Mouse (Mus musculus) midbrain, embryonic 12.5 days (tissue): ENCODE data around the gene Polr2a. TPM values are rescaled to one million over a fixed set of nuclear protein-coding genes. Genes with fewer than 3 reads are reported as not detected.
"Not testable (repeated sequence)": the region's sequence is repeated elsewhere in the genome, so short reads cannot be mapped to it uniquely, and the experiment has no call there.

Experiments used
- ATAC-seq: fragments of 200-750 bp; cut with Nextera tagmentation; 2 replicates; pipeline ENCODE4 v1.8.0; 2017; ENCODE audit warnings: low read depth, moderate TSS enrichment, moderate library complexity; ENCODE audit not compliant: low FRiP score
- H3K27ac ChIP-seq: fragments of 300-500 bp; sonication (generic); replicated peaks from 2 replicates; pipeline ENCODE4 v1.5.1; 2016; ENCODE audit warnings: mild to moderate bottlenecking
- H3K27me3 ChIP-seq: fragments of 300-500 bp; sonication (generic); 2 replicates; pipeline ENCODE4 v1.6.1; 2016; ENCODE audit warnings: mild to moderate bottlenecking
- H3K36me3 ChIP-seq: fragments of 300-500 bp; sonication (generic); 2 replicates; pipeline ENCODE4 v1.6.1; 2016
- H3K4me1 ChIP-seq: fragments of 300-500 bp; sonication (generic); 2 replicates; pipeline ENCODE4 v1.6.1; 2016
- H3K4me2 ChIP-seq: fragments of 300-500 bp; sonication (generic); replicated peaks from 2 replicates; pipeline ENCODE4 v1.6.1; 2016; ENCODE audit warnings: mild to moderate bottlenecking, moderate library complexity
- H3K4me3 ChIP-seq: fragments of 300-500 bp; sonication (generic); 2 replicates; pipeline ENCODE4 v1.5.1; 2016; ENCODE audit warnings: mild to moderate bottlenecking
- H3K9ac ChIP-seq: fragments of 300-500 bp; sonication (generic); replicated peaks from 2 replicates; pipeline ENCODE4 v1.6.1; 2016; ENCODE audit warnings: mild to moderate bottlenecking, moderate library complexity
- H3K9me3 ChIP-seq: fragments of 300-500 bp; sonication (generic); 2 replicates; pipeline ENCODE4 v1.6.1; 2016; ENCODE audit warnings: mild to moderate bottlenecking
- WGBS: fragments of 180-500 bp; shearing (Covaris S2); methylation state at CpG from one replicate; pipeline ENCODE4 v1.1.7; 2016; 5-methylcytosine and 5-hydroxymethylcytosine counted together
- polyA plus RNA-seq: library from polyadenylated mRNA; unstranded; fragments of >200 nt; fragmentation: Nextera tagmentation; extraction: Ambion mirVana; gene quantifications from 2 replicates; pipeline ENCODE4 v1.2.1, GENCODE M21; 2016

Gene Polr2a
- polyA plus RNA-seq, 1 experiment from 2014 or later = 32.0 TPM

DNA sequence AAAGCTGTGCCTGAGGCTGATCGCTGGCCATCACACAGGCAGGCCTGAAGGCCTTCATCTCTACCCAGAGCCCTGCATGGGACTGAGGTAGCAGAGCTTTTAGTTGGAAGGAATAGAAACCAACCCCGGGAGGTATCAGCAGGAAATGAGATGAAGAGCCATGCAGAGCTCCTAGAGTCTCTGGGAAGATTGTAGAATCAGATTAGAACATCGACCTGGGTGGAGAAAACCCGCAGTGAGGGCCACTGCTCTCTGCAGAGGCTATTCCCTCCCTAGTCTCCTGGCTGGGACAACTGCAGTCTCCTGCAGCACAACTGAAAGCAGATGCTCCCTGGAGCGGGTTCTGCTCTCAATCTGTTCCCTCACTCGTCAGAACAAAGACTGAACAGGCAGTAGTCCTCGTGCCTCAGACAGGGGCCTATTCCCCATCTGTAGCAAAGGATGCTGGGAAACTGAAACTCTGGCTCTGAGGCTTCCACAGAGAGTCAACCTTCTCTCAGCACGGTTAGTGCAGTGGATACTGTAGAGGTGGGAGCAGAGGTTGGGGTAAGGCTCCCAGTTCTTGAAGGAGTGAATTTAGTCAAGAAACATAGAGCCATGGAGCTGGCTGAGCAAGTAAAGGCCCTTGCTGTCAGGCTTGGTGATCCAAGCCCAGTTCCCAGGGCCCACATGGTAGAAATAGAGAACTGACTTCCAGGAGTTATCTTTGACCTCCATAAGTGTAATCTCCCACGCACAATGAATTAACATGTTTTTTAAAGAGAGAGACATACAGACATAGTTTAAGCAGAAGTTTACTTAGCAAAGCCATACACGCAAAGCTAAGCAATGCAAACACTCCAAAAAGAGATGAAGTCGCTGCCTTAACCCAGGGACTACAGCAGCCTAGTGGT is 48.6 kb downstream of the Polr2a start:
- no peaks in the 10 kb centered on the region for H3K27me3 ChIP-seq
- peak overlapping the region; percentile 21; the same call in 1 of the 2 replicates for H3K27ac ChIP-seq
- no peak overlapping the region for H3K4me2 ChIP-seq
- H3K9me3 ChIP-seq = no peaks in the 10 kb centered on the region
- no peaks in the 10 kb centered on the region for H3K4me1 ChIP-seq
- no peak overlapping the region for H3K9ac ChIP-seq
- no peaks in the 10 kb centered on the region for H3K36me3 ChIP-seq
- H3K4me3 ChIP-seq = no peak overlapping the region
- WGBS = 52% methylated on average over 11 of the region's 11 CpGs
- no peak for ATAC-seq

DNA sequence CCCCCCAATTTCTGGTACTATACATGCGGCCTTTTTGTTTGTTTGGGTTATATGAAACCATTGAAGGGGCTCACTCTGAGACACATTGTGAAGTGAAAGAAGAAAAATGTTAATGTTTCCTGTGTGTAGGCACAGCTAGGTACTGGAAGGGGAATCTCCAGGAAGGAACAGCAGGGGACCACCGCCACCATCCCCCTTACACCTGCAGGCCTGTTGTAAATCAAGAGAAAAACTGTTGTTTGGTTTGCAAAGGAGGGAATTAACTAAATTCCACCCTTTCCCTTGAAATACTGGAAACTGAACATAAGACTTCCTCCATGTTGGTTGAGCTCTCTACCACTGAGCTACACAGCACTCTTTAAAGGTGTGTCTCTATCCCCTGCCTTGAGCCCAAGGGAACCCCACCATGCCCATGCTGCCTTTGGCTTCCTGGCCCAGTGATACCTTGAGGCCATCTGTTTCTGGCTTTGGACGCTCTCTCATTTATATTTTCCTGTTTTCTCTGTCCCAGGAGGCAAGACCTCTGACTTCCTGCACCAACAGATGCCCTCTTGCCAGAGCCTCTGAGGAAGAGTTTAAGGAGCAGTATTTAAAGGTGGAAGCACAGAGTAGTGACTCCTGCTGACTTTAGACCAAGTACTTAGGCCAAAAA is 49.7 kb downstream of the Polr2a start:
- Histone ChIP-seq H3K36me3 (no peaks in the 10 kb centered on the region), H3K27me3 (no peaks in the 10 kb centered on the region), H3K9me3 (no peaks in the 10 kb centered on the region), H3K4me2 (no peak overlapping the region), H3K9ac (no peak overlapping the region), H3K27ac (no peak overlapping the region), H3K4me1 (no peaks in the 10 kb centered on the region), H3K4me3 (no peak overlapping the region)
- WGBS = 82% methylated on average over 3 of the region's 3 CpGs
- ATAC-seq = no peak

DNA sequence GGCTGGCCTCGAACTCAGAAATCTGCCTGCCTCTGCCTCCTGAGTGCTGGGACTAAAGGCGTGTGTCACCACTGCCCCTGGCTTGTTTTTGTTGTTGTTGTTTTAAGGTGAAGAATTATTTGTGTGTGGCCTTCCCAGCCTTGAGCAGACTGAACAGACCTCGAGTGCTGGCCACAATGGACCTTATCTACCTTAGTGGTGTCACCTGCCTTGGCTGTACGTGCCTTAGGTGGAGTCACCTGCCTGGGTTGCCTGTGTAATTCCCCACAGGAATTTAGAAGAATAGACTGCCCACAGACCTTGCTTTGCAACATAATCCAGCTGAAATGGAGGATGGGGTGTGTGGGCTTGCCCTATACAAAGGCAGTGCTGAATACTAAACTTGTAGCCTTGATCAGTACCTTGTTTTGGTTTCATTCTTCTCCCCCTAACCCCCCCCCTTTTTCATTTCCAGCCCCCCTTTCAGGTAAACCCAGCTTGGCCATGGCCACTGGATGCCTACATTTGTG is 50.5 kb downstream of the Polr2a start:
- WGBS = 92% methylated on average over 4 of the region's 4 CpGs
- Histone ChIP-seq H3K4me2 (no peak overlapping the region), H3K4me3 (no peak overlapping the region), H3K9me3 (no peaks in the 10 kb centered on the region), H3K9ac (no peak overlapping the region), H3K4me1 (no peaks in the 10 kb centered on the region), H3K27me3 (no peaks in the 10 kb centered on the region), H3K27ac (no peak overlapping the region), H3K36me3 (no peaks in the 10 kb centered on the region)
- no peak for ATAC-seq

DNA sequence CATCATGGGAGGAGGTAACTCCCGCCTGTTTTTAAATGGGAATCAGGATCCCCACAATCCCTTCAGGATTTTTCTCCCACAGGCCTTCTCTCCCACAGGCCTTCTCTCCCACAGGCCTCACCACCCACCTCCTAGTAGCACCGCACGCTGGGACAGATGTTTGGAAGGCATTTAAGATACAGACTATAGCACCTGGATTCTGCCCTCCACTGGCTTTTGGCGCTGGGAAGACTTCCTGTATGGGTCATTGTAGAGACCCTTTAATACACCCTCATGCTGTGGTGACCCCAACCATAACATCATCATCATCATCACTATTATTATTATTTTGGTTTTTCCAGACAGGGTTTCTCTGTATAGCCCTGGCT is 51.0 kb downstream of the Polr2a start:
- no peaks in the 10 kb centered on the region for H3K4me1 ChIP-seq
- no peaks in the 10 kb centered on the region for H3K36me3 ChIP-seq
- ATAC-seq = no peak
- H3K9ac ChIP-seq = no peak overlapping the region
- H3K27me3 ChIP-seq = no peaks in the 10 kb centered on the region
- H3K4me2 ChIP-seq = no peak overlapping the region
- WGBS = 85% methylated on average over 4 of the region's 4 CpGs
- H3K4me3 ChIP-seq = no peak overlapping the region
- no peaks in the 10 kb centered on the region for H3K9me3 ChIP-seq
- H3K27ac ChIP-seq = no peak overlapping the region

DNA sequence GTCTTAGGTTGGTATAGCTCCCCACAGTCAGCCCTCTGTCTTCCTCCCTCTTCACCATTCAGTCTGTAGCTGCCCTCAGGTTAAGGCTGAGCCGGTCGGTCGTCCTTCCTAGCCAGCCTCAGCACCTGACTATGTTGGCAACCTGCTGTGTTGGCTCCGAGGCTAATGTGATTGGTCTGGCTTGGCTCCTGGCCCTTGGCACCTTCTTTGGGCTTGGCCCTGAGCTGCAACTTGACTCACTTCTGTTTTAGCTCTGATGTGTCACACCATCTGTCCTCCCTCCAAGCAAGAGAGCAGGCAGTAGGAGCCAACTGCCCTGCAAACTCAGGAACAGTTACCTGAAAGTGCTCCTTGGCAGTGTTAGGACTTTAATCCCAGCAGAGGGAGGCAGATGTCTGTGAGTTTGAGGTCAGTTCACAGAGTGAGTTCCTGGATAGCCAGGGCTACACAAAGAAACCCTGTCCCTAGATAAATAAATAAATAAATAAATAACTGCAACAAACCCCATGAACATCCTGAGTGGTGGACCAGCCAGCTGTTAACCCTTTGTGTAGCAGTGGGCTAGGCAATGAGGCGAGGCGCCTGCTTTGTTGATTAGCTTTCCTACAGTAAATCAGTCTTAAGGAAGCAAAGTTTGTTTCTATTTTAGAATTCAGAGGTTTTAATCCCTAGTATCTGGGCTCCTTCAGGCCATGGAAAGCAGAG is 51.5 kb downstream of the Polr2a start:
- Histone ChIP-seq H3K36me3 (no peaks in the 10 kb centered on the region), H3K9me3 (no peaks in the 10 kb centered on the region), H3K4me2 (no peak overlapping the region), H3K4me1 (no peaks in the 10 kb centered on the region), H3K27me3 (no peaks in the 10 kb centered on the region), H3K4me3 (no peak overlapping the region), H3K27ac (no peak overlapping the region), H3K9ac (no peak overlapping the region)
- 53% methylated on average over 6 of the region's 6 CpGs for WGBS
- ATAC-seq = no peak

DNA sequence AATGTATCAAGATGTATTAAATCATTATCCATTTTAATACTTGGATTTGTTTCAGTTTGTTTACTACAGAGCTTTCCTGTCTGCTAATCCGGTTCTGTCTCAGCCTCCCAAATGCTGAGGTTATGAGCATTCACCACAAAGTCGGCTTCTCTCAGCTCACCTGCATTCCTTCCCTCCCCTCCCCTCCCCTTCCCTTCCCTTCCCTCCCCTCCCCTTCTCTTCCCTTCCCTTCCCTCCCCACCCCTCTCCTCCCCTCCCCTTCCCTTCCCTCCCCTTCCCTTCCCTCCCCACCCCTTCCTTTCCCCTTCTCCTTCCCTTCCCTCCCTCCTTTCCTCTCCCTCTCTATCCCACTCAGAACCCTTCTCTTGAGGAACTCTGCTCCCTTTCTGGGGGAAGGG is 53.8 kb downstream of the Polr2a start:
- no peak for ATAC-seq

DNA sequence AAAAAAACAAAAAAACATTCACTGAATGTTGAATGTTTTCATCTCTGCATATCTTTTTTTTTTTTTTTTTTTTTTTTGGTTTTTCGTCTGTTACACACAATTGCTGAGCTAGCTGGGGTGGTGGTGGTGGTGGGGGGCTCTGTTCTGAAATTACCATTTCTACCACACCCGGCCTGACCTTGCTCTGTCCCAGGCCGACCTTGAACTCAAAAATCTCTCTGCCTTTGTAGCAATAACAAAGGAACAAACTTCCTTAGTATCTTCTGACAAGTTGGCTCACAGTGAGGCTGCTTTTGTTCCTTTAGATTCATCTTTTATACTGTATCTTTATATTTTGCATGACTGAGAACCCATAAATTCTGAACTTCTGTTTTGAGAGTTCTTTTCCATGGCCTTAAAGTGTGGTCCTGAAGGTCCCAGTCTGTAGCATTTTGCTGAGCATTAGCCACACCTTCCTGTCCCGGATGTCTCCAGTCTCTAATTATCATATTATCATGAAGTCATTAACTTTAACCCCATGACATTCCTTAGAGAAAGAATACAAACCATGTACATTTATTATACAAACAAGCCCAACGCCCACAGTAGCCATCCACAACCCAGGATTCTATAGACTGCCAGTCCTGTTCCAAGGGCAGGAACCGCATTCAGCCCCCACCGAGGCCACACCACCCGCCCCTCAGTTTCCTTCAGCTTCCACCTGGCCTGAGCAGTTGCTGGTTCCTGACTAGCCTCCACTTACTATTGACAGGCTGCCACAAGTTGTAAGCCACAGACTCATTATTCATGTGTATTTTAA is 54.4 kb downstream of the Polr2a start:
- Histone ChIP-seq H3K9ac (no peak overlapping the region), H3K4me2 (no peak overlapping the region), H3K27ac (no peak overlapping the region), H3K4me1 (no peaks in the 10 kb centered on the region), H3K9me3 (no peaks in the 10 kb centered on the region), H3K4me3 (no peak overlapping the region), H3K36me3 (no peaks in the 10 kb centered on the region), H3K27me3 (no peaks in the 10 kb centered on the region)
- 73% methylated on average over 8 of the region's 8 CpGs for WGBS
- ATAC-seq = no peak

More for the DNA sequence above, 53.8 kb downstream of the Polr2a start:
- H3K4me3 ChIP-seq = no peak overlapping the region
- H3K27ac ChIP-seq = no peak overlapping the region
- H3K36me3 ChIP-seq = no peaks in the 10 kb centered on the region
- no peak overlapping the region for H3K9ac ChIP-seq
- H3K27me3 ChIP-seq = no peaks in the 10 kb centered on the region
- H3K4me2 ChIP-seq = no peak overlapping the region
- 52% methylated on average over 2 of the region's 2 CpGs for WGBS
- H3K4me1 ChIP-seq = no peaks in the 10 kb centered on the region
- H3K9me3 ChIP-seq = no peaks in the 10 kb centered on the region

DNA sequence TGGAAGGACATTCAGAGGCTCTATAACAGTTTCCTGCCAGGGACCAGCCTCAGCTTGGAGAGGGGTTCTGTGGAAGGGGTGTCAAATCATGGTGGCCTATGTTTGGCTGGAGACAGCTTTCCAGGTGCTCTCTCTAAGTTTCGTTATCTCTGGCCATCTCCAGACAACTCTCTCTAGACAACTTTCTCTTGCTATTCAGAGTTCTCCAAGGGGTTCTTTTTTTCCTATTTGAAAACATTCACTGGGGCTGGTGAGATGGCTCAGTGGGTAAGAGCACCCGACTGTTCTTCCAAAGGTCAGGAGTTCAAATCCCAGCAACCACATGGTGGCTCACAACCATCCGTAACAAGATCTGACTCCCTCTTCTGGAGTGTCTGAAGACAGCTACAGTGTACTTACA is 55.1 kb downstream of the Polr2a start:
- H3K27me3 ChIP-seq, H3K27ac ChIP-seq, H3K36me3 ChIP-seq, H3K4me1 ChIP-seq, H3K4me3 ChIP-seq, H3K4me2 ChIP-seq, H3K9me3 ChIP-seq, ATAC-seq, H3K9ac ChIP-seq: not testable (repeated sequence)
- 74% methylated on average over 2 of the region's 3 CpGs for WGBS

DNA sequence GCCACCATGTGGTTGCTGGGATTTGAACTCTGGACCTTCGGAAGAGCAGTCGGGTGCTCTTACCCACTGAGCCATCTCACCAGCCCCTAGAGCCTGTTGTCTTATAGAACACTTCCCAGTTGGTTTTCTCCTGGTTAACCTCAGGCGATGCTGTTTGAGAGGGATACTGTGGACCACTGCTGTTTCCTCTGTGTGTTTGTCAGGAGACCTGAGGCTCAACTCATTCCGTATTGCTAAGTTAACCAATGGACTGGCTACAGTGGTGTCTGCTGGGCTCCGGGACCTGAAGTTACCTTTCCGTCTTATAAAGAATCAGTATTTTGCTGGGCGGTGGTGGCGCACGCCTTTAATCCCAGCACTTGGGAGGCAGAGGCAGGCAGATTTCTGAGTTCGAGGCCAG is 55.6 kb downstream of the Polr2a start:
- WGBS = 87% methylated on average over 10 of the region's 10 CpGs
- not testable (repeated sequence) for H3K9me3 ChIP-seq, H3K36me3 ChIP-seq, H3K27ac ChIP-seq, H3K27me3 ChIP-seq, H3K4me1 ChIP-seq, ATAC-seq, H3K4me2 ChIP-seq, H3K4me3 ChIP-seq, H3K9ac ChIP-seq

DNA sequence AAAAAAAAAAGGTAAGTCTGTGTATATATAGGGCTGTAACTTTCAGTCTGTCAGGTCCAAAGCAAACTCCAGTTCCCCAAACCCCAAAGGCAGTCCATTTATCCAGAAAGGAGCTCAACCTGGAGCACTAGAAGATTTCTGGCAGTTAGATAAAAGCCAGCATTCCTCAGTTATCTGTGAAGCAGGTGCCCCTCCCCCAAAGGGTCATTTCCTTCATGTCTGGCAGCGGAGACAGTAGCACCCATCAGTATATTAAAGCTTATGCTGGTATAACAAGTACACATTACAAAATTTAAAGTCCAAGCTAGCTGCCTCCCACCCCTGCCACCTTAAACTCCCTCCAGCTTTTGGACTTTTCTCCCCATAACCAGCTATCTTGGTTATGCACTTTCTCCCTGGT is 58.8 kb downstream of the Polr2a start:
- peaks cover 10% of the 10 kb centered on the region for H3K4me1 ChIP-seq
- peaks cover 9% of the 10 kb centered on the region for H3K27me3 ChIP-seq
- no peaks in the 10 kb centered on the region for H3K9me3 ChIP-seq
- WGBS = 92% methylated on average over 1 of the region's 1 CpGs
- no peak overlapping the region for H3K4me2 ChIP-seq
- H3K4me3 ChIP-seq = no peak overlapping the region
- no peak overlapping the region for H3K9ac ChIP-seq
- no peak overlapping the region for H3K27ac ChIP-seq
- ATAC-seq = no peak
- no peaks in the 10 kb centered on the region for H3K36me3 ChIP-seq

DNA sequence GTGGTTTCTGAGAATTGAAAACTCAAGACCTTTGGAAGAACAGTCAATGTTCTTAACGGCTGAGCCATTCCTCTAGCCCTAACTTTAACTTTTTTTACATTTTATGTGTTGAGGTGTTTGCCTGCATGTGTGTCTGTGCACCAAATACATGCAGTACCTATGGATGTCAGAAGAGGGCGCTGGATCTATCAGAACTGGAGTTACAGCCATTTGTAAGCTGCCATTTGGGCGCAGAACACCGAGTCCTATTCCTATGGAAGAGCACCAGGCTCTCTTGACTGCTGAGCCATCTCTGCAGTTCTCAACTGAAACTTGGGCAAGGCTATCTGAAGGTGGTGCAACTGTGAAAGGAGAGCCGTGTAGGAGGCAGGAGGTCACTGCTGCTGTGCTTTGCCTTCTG is 59.9 kb downstream of the Polr2a start:
- Histone ChIP-seq H3K4me2 (no peak overlapping the region), H3K36me3 (no peaks in the 10 kb centered on the region), H3K27ac (no peak overlapping the region), H3K9ac (no peak overlapping the region), H3K9me3 (no peaks in the 10 kb centered on the region), H3K27me3 (peaks cover 9% of the 10 kb centered on the region), H3K4me1 (peaks cover 10% of the 10 kb centered on the region), H3K4me3 (no peak overlapping the region)
- ATAC-seq = no peak
- 70% methylated on average over 5 of the region's 5 CpGs for WGBS
